Mouse (Mus musculus) CH12.LX (cell line): Measurements from ENCODE around the gene Atp5j. TPM values are rescaled to one million over a fixed set of nuclear protein-coding genes. Genes with fewer than 3 reads are reported as not detected.

ENCODE experiments used
- DNase-seq: peaks from one replicate; pipeline ENCODE4 v3.0.0-alpha.2; 2013; ENCODE audit errors: extremely low read depth
- H3K27ac ChIP-seq: 2 replicates; pipeline ENCODE4 v1.5.1; 2012; ENCODE audit warnings: low read depth, mild to moderate bottlenecking, control low read depth, moderate library complexity; ENCODE audit not compliant: insufficient read depth
- H3K27me3 ChIP-seq: replicated peaks from 2 replicates; pipeline ENCODE3; 2012; ENCODE audit warnings: inconsistent platforms
- H3K36me3 ChIP-seq, 2 experiments: replicated peaks in 1 of 2; 2 replicates each; pipeline versions ENCODE3 to v1.6.1; 2012; ENCODE audit warnings: inconsistent platforms in 1 of 2, low read length in 1 of 2, mild to moderate bottlenecking in 1 of 2, mixed read lengths in 1 of 2, moderate library complexity in 1 of 2; ENCODE audit not compliant: control insufficient read depth in 1 of 2, insufficient read depth in 1 of 2
- H3K4me1 ChIP-seq, 2 experiments: 2 replicates each; pipeline ENCODE4 v1.6.1; 2012; ENCODE audit warnings: inconsistent platforms in 1 of 2, moderate library complexity in 1 of 2; ENCODE audit not compliant: insufficient read depth in 2 of 2, control insufficient read depth in 1 of 2
- H3K4me2 ChIP-seq: 2 replicates; pipeline ENCODE4 v1.6.1; 2012; ENCODE audit warnings: low read depth, mild to moderate bottlenecking, control low read depth; ENCODE audit not compliant: poor library complexity, insufficient read depth, severe bottlenecking
- H3K4me3 ChIP-seq, 3 experiments: fragments of 150-350 bp in 1 of 3; sonication (generic) in 1 of 3; replicated peaks in 1 of 3; 2 replicates each; pipeline versions ENCODE3 to v1.5.1; 2011 to 2012; ENCODE audit warnings: low read depth in 2 of 3, low read length in 2 of 3, mild to moderate bottlenecking in 2 of 3, moderate library complexity in 2 of 3, control low read depth in 1 of 3, improper control_type of control experiment in 1 of 3, inconsistent platforms in 1 of 3, mixed read lengths in 1 of 3; ENCODE audit not compliant: poor library complexity in 1 of 3
- H3K79me2 ChIP-seq: replicated peaks from 2 replicates; pipeline ENCODE4 v1.6.1; 2012; ENCODE audit warnings: mild to moderate bottlenecking, moderate library complexity; ENCODE audit not compliant: control insufficient read depth, poor library complexity, insufficient read depth, severe bottlenecking; ENCODE audit errors: extremely low read depth
- H3K9ac ChIP-seq: 2 replicates; pipeline ENCODE4 v1.6.1; 2012; ENCODE audit warnings: low read depth, mild to moderate bottlenecking, control low read depth, moderate library complexity; ENCODE audit not compliant: insufficient read depth
- H3K9me3 ChIP-seq: replicated peaks from 2 replicates; pipeline ENCODE3; 2012; ENCODE audit warnings: low read length, inconsistent platforms, mixed read lengths
- CHD1 ChIP-seq: IDR thresholded peaks from 2 replicates; pipeline ENCODE4 v1.6.1; 2012; ENCODE audit warnings: low read depth, low read length, improper control_type of control experiment, inconsistent platforms
- CTCF ChIP-seq, 2 experiments: IDR thresholded peaks in 1 of 2; conservative IDR thresholded peaks in 1 of 2; 2 replicates each; pipeline ENCODE4 v1.5.1; 2011 to 2012; ENCODE audit warnings: low read depth in 2 of 2, low read length in 2 of 2, improper control_type of control experiment in 1 of 2, inconsistent platforms in 1 of 2, mild to moderate bottlenecking in 1 of 2, moderate library complexity in 1 of 2
- E2F4 ChIP-seq: IDR thresholded peaks from 2 replicates; pipeline ENCODE4 v1.6.1; 2011; ENCODE audit warnings: low read depth, low read length, improper control_type of control experiment; ENCODE audit not compliant: insufficient replicate concordance
- GABPA ChIP-seq: IDR thresholded peaks from 2 replicates; pipeline ENCODE4 v1.6.1; 2012; ENCODE audit warnings: low read depth, low read length, improper control_type of control experiment, inconsistent platforms; ENCODE audit not compliant: insufficient replicate concordance
- IRF4 ChIP-seq: IDR thresholded peaks from 2 replicates; pipeline ENCODE4 v1.6.1; 2014; ENCODE audit warnings: low read depth, mild to moderate bottlenecking, inconsistent platforms, low read length, improper control_type of control experiment
- JUN ChIP-seq: IDR thresholded peaks from 2 replicates; pipeline ENCODE4 v1.6.1; 2011; ENCODE audit warnings: low read depth, mild to moderate bottlenecking, low read length, improper control_type of control experiment, moderate library complexity; ENCODE audit not compliant: insufficient read depth
- JUND ChIP-seq: conservative IDR thresholded peaks from 2 replicates; pipeline ENCODE4 v1.6.1; 2011; ENCODE audit warnings: low read depth, low read length, improper control_type of control experiment
- KAT2A ChIP-seq: IDR thresholded peaks from 2 replicates; pipeline ENCODE4 v1.6.1; 2012; ENCODE audit warnings: low read length, improper control_type of control experiment, inconsistent platforms; ENCODE audit not compliant: insufficient replicate concordance
- MAFK ChIP-seq: IDR thresholded peaks from 2 replicates; pipeline ENCODE4 v1.6.1; 2011; ENCODE audit warnings: low read length, improper control_type of control experiment; ENCODE audit not compliant: insufficient replicate concordance
- MEF2A ChIP-seq: IDR thresholded peaks from 2 replicates; pipeline ENCODE4 v1.6.1; 2014; ENCODE audit warnings: low read depth, mild to moderate bottlenecking, inconsistent platforms, low read length, improper control_type of control experiment, borderline replicate concordance
- MYC ChIP-seq: IDR thresholded peaks from 2 replicates; pipeline ENCODE4 v1.6.1; 2011; ENCODE audit warnings: low read depth, mild to moderate bottlenecking, improper control_type of control experiment, low read length
- NELFE ChIP-seq: IDR thresholded peaks from 2 replicates; pipeline ENCODE4 v1.6.1; 2011; ENCODE audit warnings: low read depth, low read length, improper control_type of control experiment
- PAX5 ChIP-seq: IDR thresholded peaks from 2 replicates; pipeline ENCODE4 v1.6.1; 2012; ENCODE audit warnings: low read length, inconsistent platforms, mixed read lengths
- RAD21 ChIP-seq: IDR thresholded peaks from 2 replicates; pipeline ENCODE4 v1.6.1; 2011; ENCODE audit warnings: low read depth, mild to moderate bottlenecking, low read length, improper control_type of control experiment, moderate library complexity
- SMC3 ChIP-seq: IDR thresholded peaks from 2 replicates; pipeline ENCODE4 v1.6.1; 2011; ENCODE audit warnings: low read depth, low read length, improper control_type of control experiment
- TCF12 ChIP-seq: IDR thresholded peaks from 2 replicates; pipeline ENCODE4 v1.6.1; 2014; ENCODE audit warnings: low read depth, mild to moderate bottlenecking, inconsistent platforms, low read length, improper control_type of control experiment
- UBTF ChIP-seq: IDR thresholded peaks from 2 replicates; pipeline ENCODE4 v1.6.1; 2012; ENCODE audit warnings: low read depth, mild to moderate bottlenecking, inconsistent platforms, low read length, improper control_type of control experiment, moderate library complexity
- USF2 ChIP-seq: conservative IDR thresholded peaks from 2 replicates; pipeline ENCODE4 v1.6.1; 2011; ENCODE audit warnings: low read depth, low read length, improper control_type of control experiment
- ZC3H11A ChIP-seq: IDR thresholded peaks from 2 replicates; pipeline ENCODE4 v1.6.1; 2012; ENCODE audit warnings: low read depth, mild to moderate bottlenecking, inconsistent platforms, low read length, improper control_type of control experiment
- ZMIZ1 ChIP-seq: IDR thresholded peaks from 2 replicates; pipeline ENCODE4 v1.6.1; 2012; ENCODE audit warnings: low read depth, mild to moderate bottlenecking, inconsistent platforms, low read length, improper control_type of control experiment
- ZNF384 ChIP-seq: IDR thresholded peaks from 2 replicates; pipeline ENCODE4 v1.6.1; 2012; ENCODE audit warnings: low read depth, low read length, improper control_type of control experiment, inconsistent platforms
- dilution Hi-C: fragments of 300-500 bp; cut with MboI; formaldehyde crosslinking; loops from 2 replicates; pipeline ENCODE4 v1.14.3; 2020; ENCODE audit warnings: low sequenced_read_pairs; ENCODE audit not compliant: extremely low pct_unique_long_range_greater_than_20kb, extremely low pct_ligation_motif_present
- in situ Hi-C: fragments of 300-500 bp; cut with MboI; formaldehyde crosslinking; loops from 3 replicates; pipeline ENCODE4 v1.14.3; 2019; ENCODE audit warnings: low sequenced_read_pairs, low pct_ligation_motif_present, low pct_unique_long_range_greater_than_20kb, mixed read lengths
- polyA plus RNA-seq: library from polyadenylated mRNA; unstranded; fragments of >175 nt; gene quantifications from 2 replicates; pipeline ENCODE4 v1.2.1, GENCODE M21; 2012; ENCODE audit warnings: low read depth; ENCODE audit not compliant: insufficient read length
- total RNA-seq, 2 experiments: library from RNA; depleted of rRNA; stranded (reverse); fragments of 300-350 nt in 1 of 2; fragments of >200 nt in 1 of 2; gene quantifications; 2 replicates each; pipeline ENCODE4 v1.2.3; 2012 to 2014

Atp5j gene
- total and polyA plus RNA-seq, 3 experiments = 223 to 485 (median 277) TPM

- H3K9ac ChIP-seq = no peak overlapping the region
Measured at GRCm38 (mm10) chr16:84825009-84825408, 10.4 kb downstream of the Atp5j start.

GRCm38 (mm10) chr16:84817423-84817822, 18.0 kb downstream of the Atp5j start:
- no peak overlapping the region for H3K27ac ChIP-seq
- peak; percentile 65 for DNase-seq
- no peak overlapping the region for H3K4me2 ChIP-seq
- dilution Hi-C loops = no loop called here
- H3K79me2 ChIP-seq = no peaks in the 10 kb centered on the region
- 0 out of 2 replicates have a peak, but pooled peaks have one; percentile 12 for TF ChIP-seq ZNF384
- TF ChIP-seq IRF4 = no peak
- TF ChIP-seq NELFE = 0 out of 2 replicates have a peak, but pooled peaks have one; percentile 29
- peak; percentile 73 for TF ChIP-seq RAD21
- peak; percentile 82 to 89 for TF ChIP-seq CTCF (conservative IDR thresholded peaks at IDR 0.05 in 1 of 2, IDR thresholded peaks at IDR 0.05 in 1 of 2; ENCODE audit: low read depth in 2 of 2, low read length in 2 of 2)
- TF ChIP-seq MYC = 0 out of 2 replicates have a peak, but pooled peaks have one; percentile 38
- TF ChIP-seq ZMIZ1 = no peak
- TF ChIP-seq ZC3H11A = peak; percentile 42
- peak; percentile 92 for TF ChIP-seq SMC3
- 0 out of 2 replicates have a peak, but pooled peaks have one; percentile 34 for TF ChIP-seq JUND
- no peak for TF ChIP-seq USF2
- in situ Hi-C loops = no loop called here
- H3K9me3 ChIP-seq = no peaks in the 10 kb centered on the region
- no peak overlapping the region for H3K9ac ChIP-seq
- peaks cover 0 to 6% of the 10 kb centered on the region in 2 experiments; a peak in 2 of 4 replicates for H3K4me1 ChIP-seq
- no peaks in the 10 kb centered on the region for H3K27me3 ChIP-seq
- peaks cover 8 to 29% of the 10 kb centered on the region in 2 experiments for H3K36me3 ChIP-seq
- no peak overlapping the region for H3K4me3 ChIP-seq

More at GRCm38 (mm10) chr16:84825009-84825408, 10.4 kb downstream of the Atp5j start:
- in situ Hi-C loops (loop anchor here (25.0 kb wide), 1 partner anchor 238 kb away; no protein-coding TSS in a partner anchor), dilution Hi-C loops (no loop called here)
- TF ChIP-seq PAX5 (no peak), TCF12 (no peak), ZNF384 (no peak), MEF2A (no peak), KAT2A (no peak), MAFK (no peak), E2F4 (no peak), CHD1 (no peak), GABPA (no peak), UBTF (no peak), SMC3 (no peak), JUN (no peak)
- Histone ChIP-seq H3K36me3 (peaks cover 61 to 91% of the 10 kb centered on the region in 2 experiments), H3K27ac (no peak overlapping the region), H3K4me3 (no peak overlapping the region), H3K79me2 (no peaks in the 10 kb centered on the region), H3K9me3 (no peaks in the 10 kb centered on the region), H3K4me2 (no peak overlapping the region), H3K4me1 (peaks cover 0 to 4% of the 10 kb centered on the region in 2 experiments; a peak in 2 of 4 replicates), H3K27me3 (no peaks in the 10 kb centered on the region)
- DNase-seq = no peak
